Mouse (Mus musculus): ENCODE results near the gene Fars2. TPM values are rescaled to one million over a fixed set of nuclear protein-coding genes. Genes with fewer than 3 reads are reported as not detected.

Gene Fars2
- polyA plus RNA-seq, 1 experiment from 2014 or later, result 31.0 TPM

GRCm38 (mm10) chr13:36503991-36504390 lies 386.8 kb downstream of the Fars2 start:
- Histone ChIP-seq H3K4me1 (replicated peaks) (peaks cover 4% of the 10 kb centered on the region; the same call in 1 of the 2 replicates), H3K9me3 (no peaks in the 10 kb centered on the region), H3K27ac (no peak overlapping the region), H3K27me3 (ENCODE audit: insufficient read depth, poor library complexity, severe bottlenecking) (no peaks in the 10 kb centered on the region), H3K36me3 (no peaks in the 10 kb centered on the region), H3K4me3 (no peak overlapping the region)
- 91% methylated on average over 7 of the region's 7 CpGs for WGBS
- no peak for DNase-seq (ENCODE audit: low spot score)

DNA sequence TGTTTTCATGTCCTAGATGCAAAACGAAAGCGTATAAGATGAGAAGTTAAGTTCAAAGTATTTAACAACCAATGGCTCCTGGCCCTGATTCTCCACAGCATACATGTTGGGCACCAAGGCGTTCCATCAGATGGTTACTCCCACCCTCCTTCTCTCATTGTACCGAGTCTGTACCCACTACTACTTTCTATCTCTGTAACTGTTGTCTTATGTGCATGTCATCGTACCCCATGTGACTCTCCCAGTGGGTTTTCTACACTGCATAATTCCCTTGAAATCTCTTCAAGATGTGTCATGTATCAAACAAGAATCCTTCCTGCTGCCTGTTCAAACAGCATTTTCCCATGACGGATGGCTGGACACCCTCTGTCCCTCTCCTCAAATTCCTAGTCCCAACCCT lies 388.5 kb downstream of the Fars2 start:
- no peaks in the 10 kb centered on the region for H3K9me3 ChIP-seq

GRCm38 (mm10) chr13:36506315-36506714 lies 389.1 kb downstream of the Fars2 start:
- Histone ChIP-seq H3K27ac (no peak overlapping the region), H3K4me3 (no peak overlapping the region), H3K4me1 (replicated peaks) (no peaks in the 10 kb centered on the region), H3K9me3 (no peaks in the 10 kb centered on the region), H3K36me3 (no peaks in the 10 kb centered on the region), H3K27me3 (ENCODE audit: insufficient read depth, poor library complexity, severe bottlenecking) (no peaks in the 10 kb centered on the region)
- no peak for DNase-seq (ENCODE audit: low spot score)
- WGBS, result 87% methylated on average over 5 of the region's 5 CpGs

More for the DNA sequence above, 388.5 kb downstream of the Fars2 start:
- Histone ChIP-seq H3K36me3 (no peaks in the 10 kb centered on the region), H3K4me1 (replicated peaks) (no peaks in the 10 kb centered on the region), H3K27ac (no peak overlapping the region), H3K4me3 (no peak overlapping the region), H3K27me3 (ENCODE audit: insufficient read depth, poor library complexity, severe bottlenecking) (no peaks in the 10 kb centered on the region)
- DNase-seq (ENCODE audit: low spot score), result no peak
- WGBS, result 90% methylated on average over 6 of the region's 6 CpGs

DNA sequence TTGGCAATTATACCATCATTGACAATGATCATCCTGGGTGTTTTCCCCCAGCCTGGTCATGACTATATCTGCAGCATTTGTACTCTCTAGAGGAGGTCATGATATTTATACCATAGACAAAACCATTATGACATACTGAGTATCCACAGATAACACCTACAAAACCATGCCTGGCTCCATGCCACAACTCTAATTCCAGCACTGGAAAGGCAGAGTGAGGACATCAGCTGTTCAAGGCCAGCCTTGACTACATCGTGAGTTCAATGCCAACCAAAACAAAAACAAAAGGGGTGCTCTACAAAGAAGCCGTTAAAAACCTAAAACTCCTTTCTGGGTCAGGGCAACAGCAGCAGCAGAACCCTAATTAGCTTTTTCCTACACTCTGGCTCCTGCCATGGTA lies 392.9 kb downstream of the Fars2 start:
- Histone ChIP-seq H3K4me1 (replicated peaks) (no peaks in the 10 kb centered on the region), H3K36me3 (no peaks in the 10 kb centered on the region), H3K9me3 (no peaks in the 10 kb centered on the region), H3K4me3 (no peak overlapping the region), H3K27ac (no peak overlapping the region), H3K27me3 (ENCODE audit: insufficient read depth, poor library complexity, severe bottlenecking) (no peaks in the 10 kb centered on the region)
- DNase-seq (ENCODE audit: low spot score), result no peak
- 82% methylated on average over 2 of the region's 2 CpGs for WGBS

GRCm38 (mm10) chr13:36513126-36513525 lies 395.9 kb downstream of the Fars2 start:
- DNase-seq (ENCODE audit: low spot score), result no peak
- no peaks in the 10 kb centered on the region for H3K27me3 ChIP-seq (ENCODE audit: insufficient read depth, poor library complexity, severe bottlenecking)
- 86% methylated on average over 1 of the region's 1 CpGs for WGBS
- H3K9me3 ChIP-seq, result no peaks in the 10 kb centered on the region
- H3K4me1 ChIP-seq (replicated peaks), result no peaks in the 10 kb centered on the region
- no peak overlapping the region for H3K27ac ChIP-seq
- no peaks in the 10 kb centered on the region for H3K36me3 ChIP-seq
- no peak overlapping the region for H3K4me3 ChIP-seq

GRCm38 (mm10) chr13:36518144-36518571 lies 400.9 kb downstream of the Fars2 start:
- H3K27ac ChIP-seq, result no peak overlapping the region
- no peak overlapping the region for H3K4me3 ChIP-seq

DNA sequence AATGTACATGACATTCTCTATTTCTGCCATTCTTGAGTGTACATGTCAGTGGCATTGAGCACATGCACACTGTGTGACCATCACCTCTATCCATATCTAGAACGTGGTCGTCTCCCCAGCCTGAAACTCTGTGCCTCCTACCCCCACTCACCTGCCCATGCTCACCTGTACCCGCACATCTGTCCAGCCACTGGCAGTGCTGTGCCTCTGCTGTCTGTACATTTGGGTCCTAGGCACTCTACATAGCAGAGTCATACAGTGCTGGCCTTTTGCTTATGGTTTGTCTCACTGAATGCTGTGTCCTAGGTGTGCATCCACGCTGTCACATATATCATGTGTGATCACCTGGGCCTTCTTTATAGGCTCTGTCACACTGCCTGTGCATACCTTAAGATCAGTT lies 410.5 kb downstream of the Fars2 start:
- no peaks in the 10 kb centered on the region for H3K9me3 ChIP-seq
- 94% methylated on average over 4 of the region's 4 CpGs for WGBS
- H3K27ac ChIP-seq, result no peak overlapping the region
- H3K4me3 ChIP-seq, result no peak overlapping the region
- no peak for DNase-seq (ENCODE audit: low spot score)
- no peaks in the 10 kb centered on the region for H3K27me3 ChIP-seq (ENCODE audit: insufficient read depth, poor library complexity, severe bottlenecking)
- H3K36me3 ChIP-seq, result no peaks in the 10 kb centered on the region
- H3K4me1 ChIP-seq (replicated peaks), result peaks cover 8% of the 10 kb centered on the region; the same call in 1 of the 2 replicates

More at GRCm38 (mm10) chr13:36518144-36518571, 400.9 kb downstream of the Fars2 start:
- H3K4me1 ChIP-seq (replicated peaks), result peaks cover 3% of the 10 kb centered on the region; the same call in 1 of the 2 replicates
- WGBS, result 65% methylated on average over 9 of the region's 9 CpGs
- no peak for DNase-seq (ENCODE audit: low spot score)
- no peaks in the 10 kb centered on the region for H3K36me3 ChIP-seq
- H3K27me3 ChIP-seq (ENCODE audit: insufficient read depth, poor library complexity, severe bottlenecking), result no peaks in the 10 kb centered on the region
- H3K9me3 ChIP-seq, result no peaks in the 10 kb centered on the region

- no peak overlapping the region for H3K4me3 ChIP-seq
- H3K9me3 ChIP-seq, result no peaks in the 10 kb centered on the region
- H3K27ac ChIP-seq, result peak overlapping the region; percentile 16; the same call in 1 of the 2 replicates
- DNase-seq (ENCODE audit: low spot score), result no peak
- H3K4me1 ChIP-seq (replicated peaks), result peaks cover 8% of the 10 kb centered on the region; the same call in 1 of the 2 replicates
- H3K27me3 ChIP-seq (ENCODE audit: insufficient read depth, poor library complexity, severe bottlenecking), result no peaks in the 10 kb centered on the region
- no peaks in the 10 kb centered on the region for H3K36me3 ChIP-seq
- 63% methylated on average over 8 of the region's 8 CpGs for WGBS
Measured at GRCm38 (mm10) chr13:36528223-36528895, 411.1 kb downstream of the Fars2 start.

GRCm38 (mm10) chr13:36529467-36530039 lies 412.3 kb downstream of the Fars2 start:
- Histone ChIP-seq H3K4me3 (no peak overlapping the region), H3K27me3 (ENCODE audit: insufficient read depth, poor library complexity, severe bottlenecking) (no peaks in the 10 kb centered on the region), H3K9me3 (no peaks in the 10 kb centered on the region), H3K27ac (no peak overlapping the region), H3K4me1 (replicated peaks) (peaks cover 8% of the 10 kb centered on the region; the same call in 1 of the 2 replicates), H3K36me3 (no peaks in the 10 kb centered on the region)
- DNase-seq (ENCODE audit: low spot score), result no peak
- 87% methylated on average over 5 of the region's 5 CpGs for WGBS

GRCm38 (mm10) chr13:36530852-36531251 lies 413.6 kb downstream of the Fars2 start:
- H3K36me3 ChIP-seq, result no peaks in the 10 kb centered on the region
- H3K4me1 ChIP-seq (replicated peaks), result peaks cover 8% of the 10 kb centered on the region; the same call in 1 of the 2 replicates
- no peaks in the 10 kb centered on the region for H3K9me3 ChIP-seq
- WGBS, result 97% methylated on average over 1 of the region's 1 CpGs
- H3K27me3 ChIP-seq (ENCODE audit: insufficient read depth, poor library complexity, severe bottlenecking), result no peaks in the 10 kb centered on the region
- no peak overlapping the region for H3K4me3 ChIP-seq
- H3K27ac ChIP-seq, result no peak overlapping the region
- no peak for DNase-seq (ENCODE audit: low spot score)

DNA sequence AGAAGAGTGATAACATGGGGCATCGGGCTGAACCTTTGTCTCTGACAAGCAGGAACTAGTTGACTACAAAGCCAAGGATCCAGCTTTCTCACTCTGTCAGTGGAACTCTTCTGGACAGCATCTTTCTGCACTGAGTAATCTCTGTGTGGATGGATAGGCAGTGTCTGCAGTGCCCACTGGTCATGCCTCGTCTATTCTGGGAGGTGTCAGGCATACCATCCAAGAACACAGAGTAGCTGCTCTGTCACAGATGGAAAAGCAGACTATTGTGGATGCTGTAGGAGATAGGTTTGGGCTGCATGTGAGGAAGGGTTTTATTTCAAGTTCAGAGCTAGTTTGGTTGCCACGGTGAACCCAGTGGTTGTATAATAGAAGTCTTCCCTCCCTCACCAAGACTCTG lies 414.7 kb downstream of the Fars2 start:
- no peak for DNase-seq (ENCODE audit: low spot score)
- Histone ChIP-seq H3K36me3 (no peaks in the 10 kb centered on the region), H3K27ac (peak overlapping the region; percentile 35; the same call in 1 of the 2 replicates), H3K27me3 (ENCODE audit: insufficient read depth, poor library complexity, severe bottlenecking) (no peaks in the 10 kb centered on the region), H3K4me3 (no peak overlapping the region), H3K9me3 (no peaks in the 10 kb centered on the region), H3K4me1 (replicated peaks) (peaks cover 11% of the 10 kb centered on the region; the same call in 1 of the 2 replicates)
- 81% methylated on average over 3 of the region's 3 CpGs for WGBS

DNA sequence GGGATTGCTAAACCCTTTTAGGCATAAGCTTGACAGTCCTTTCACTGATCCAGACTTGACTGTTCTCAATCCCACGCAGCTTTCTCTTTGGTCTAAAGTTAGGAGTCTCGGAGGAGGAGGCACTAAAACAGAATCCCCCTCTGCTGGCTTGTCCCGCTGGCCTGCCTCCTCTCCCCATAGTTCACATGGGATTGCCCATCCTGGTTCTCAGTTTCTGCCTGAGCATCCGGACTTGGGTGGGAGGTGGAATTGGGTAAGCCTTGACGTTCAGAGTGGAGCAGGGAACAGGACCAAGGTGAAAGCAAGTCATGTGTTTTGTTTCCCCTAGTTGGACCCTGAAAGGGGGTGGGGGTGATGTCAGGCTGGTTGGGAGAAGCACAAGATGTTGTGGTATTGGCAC lies 415.9 kb downstream of the Fars2 start:
- H3K9me3 ChIP-seq, result no peaks in the 10 kb centered on the region
- no peak overlapping the region for H3K4me3 ChIP-seq
- WGBS, result 94% methylated on average over 5 of the region's 5 CpGs
- no peak for DNase-seq (ENCODE audit: low spot score)
- no peaks in the 10 kb centered on the region for H3K36me3 ChIP-seq
- no peak overlapping the region for H3K27ac ChIP-seq
- H3K4me1 ChIP-seq (replicated peaks), result peaks cover 16% of the 10 kb centered on the region
- H3K27me3 ChIP-seq (ENCODE audit: insufficient read depth, poor library complexity, severe bottlenecking), result no peaks in the 10 kb centered on the region

DNA sequence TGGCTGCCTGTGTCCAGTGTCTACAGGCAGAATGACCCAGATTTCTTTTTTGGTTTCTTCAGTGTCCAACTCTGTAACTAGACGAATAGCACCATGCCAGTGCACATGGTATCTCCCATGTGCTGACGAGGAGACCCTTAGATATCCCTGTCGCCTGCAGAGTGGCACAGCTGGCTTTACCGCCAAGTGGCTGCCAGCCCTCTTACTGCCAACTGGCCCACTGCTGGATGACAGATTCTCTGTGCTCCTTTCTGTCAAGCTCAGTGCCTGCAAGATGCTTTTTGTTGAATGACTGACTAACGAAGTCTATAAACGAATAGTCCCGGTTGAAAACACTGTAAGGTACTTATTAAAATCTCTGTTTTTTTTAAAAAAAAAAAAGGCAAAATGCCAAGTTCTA lies 416.3 kb downstream of the Fars2 start:
- H3K9me3 ChIP-seq, result no peaks in the 10 kb centered on the region
- 92% methylated on average over 7 of the region's 7 CpGs for whole genome bisulfite sequencing

More for the DNA sequence above, 416.3 kb downstream of the Fars2 start:
- no peak overlapping the region for H3K4me3 ChIP-seq
- no peak overlapping the region for H3K27ac ChIP-seq
- no peak for DNase-seq (ENCODE audit: low spot score)
- no peaks in the 10 kb centered on the region for H3K27me3 ChIP-seq (ENCODE audit: insufficient read depth, poor library complexity, severe bottlenecking)
- H3K4me1 ChIP-seq (replicated peaks), result peaks cover 19% of the 10 kb centered on the region
- H3K36me3 ChIP-seq, result no peaks in the 10 kb centered on the region

All from hindbrain, embryonic 10.5 days (tissue).